Mouse (Mus musculus) neural tube, embryonic 11.5 days (tissue): Measurements from ENCODE around the gene 1700001K19Rik. TPM values are rescaled to one million over a fixed set of nuclear protein-coding genes. Genes with fewer than 3 reads are reported as not detected.
"Not testable (repeated sequence)": the region's sequence is repeated elsewhere in the genome, so short reads cannot be mapped to it uniquely, and the experiment has no call there.

Experiments
- ATAC-seq: fragments of 200-750 bp; cut with Nextera tagmentation; 2 replicates; pipeline ENCODE4 v1.8.0; 2017; ENCODE audit warnings: moderate number of reproducible peaks, mild to moderate bottlenecking, moderate TSS enrichment, moderate library complexity; ENCODE audit not compliant: insufficient read depth, low FRiP score, low TSS enrichment
- DNase-seq: peaks from one replicate; pipeline ENCODE4 v3.0.0-alpha.2; 2015; ENCODE audit warnings: low spot score
- H3K27ac ChIP-seq: fragments of 300-500 bp; sonication (generic); 2 replicates; pipeline ENCODE4 v1.5.1; 2014; ENCODE audit warnings: low read depth, mild to moderate bottlenecking, low read length
- H3K27me3 ChIP-seq: fragments of 300-500 bp; sonication (generic); 2 replicates; pipeline ENCODE4 v1.6.1; 2014; ENCODE audit warnings: mild to moderate bottlenecking, low read length, mixed read lengths; ENCODE audit not compliant: control insufficient read depth, insufficient read depth
- H3K36me3 ChIP-seq: fragments of 300-500 bp; sonication (generic); 2 replicates; pipeline ENCODE4 v1.6.1; 2014; ENCODE audit warnings: mild to moderate bottlenecking, low read length, moderate library complexity, mixed read lengths; ENCODE audit not compliant: control insufficient read depth, insufficient read depth
- H3K4me1 ChIP-seq: fragments of 300-500 bp; sonication (generic); 2 replicates; pipeline ENCODE4 v1.6.1; 2014; ENCODE audit warnings: low read length, mixed read lengths; ENCODE audit not compliant: control insufficient read depth, insufficient read depth
- H3K4me2 ChIP-seq: fragments of 300-500 bp; sonication (generic); 2 replicates; pipeline ENCODE4 v1.6.1; 2014; ENCODE audit warnings: low read depth, mild to moderate bottlenecking, moderate library complexity
- H3K4me3 ChIP-seq: fragments of 300-500 bp; sonication (generic); 2 replicates; pipeline ENCODE4 v1.5.1; 2014; ENCODE audit warnings: low read depth, low read length
- H3K9ac ChIP-seq: fragments of 300-500 bp; sonication (generic); 2 replicates; pipeline ENCODE4 v1.6.1; 2014; ENCODE audit warnings: mild to moderate bottlenecking, low read length
- H3K9me3 ChIP-seq: fragments of 300-500 bp; sonication (generic); 2 replicates; pipeline ENCODE4 v1.6.1; 2016; ENCODE audit warnings: low read length; ENCODE audit not compliant: control insufficient read depth
- WGBS: fragments of 180-500 bp; shearing (Covaris S2); extraction: QIAGEN DNeasy Blood & Tissue Kit; methylation state at CpG from one replicate; pipeline ENCODE4 v1.1.7; 2014; 5-methylcytosine and 5-hydroxymethylcytosine counted together
- polyA plus RNA-seq: library from polyadenylated mRNA; unstranded; fragments of >200 nt; fragmentation: Nextera tagmentation; extraction: Ambion mirVana; gene quantifications from 2 replicates; pipeline ENCODE4 v1.2.1, GENCODE M21; 2014

Gene 1700001K19Rik
- polyA plus RNA-seq, 1 experiment from 2014 or later = not detected

DNA sequence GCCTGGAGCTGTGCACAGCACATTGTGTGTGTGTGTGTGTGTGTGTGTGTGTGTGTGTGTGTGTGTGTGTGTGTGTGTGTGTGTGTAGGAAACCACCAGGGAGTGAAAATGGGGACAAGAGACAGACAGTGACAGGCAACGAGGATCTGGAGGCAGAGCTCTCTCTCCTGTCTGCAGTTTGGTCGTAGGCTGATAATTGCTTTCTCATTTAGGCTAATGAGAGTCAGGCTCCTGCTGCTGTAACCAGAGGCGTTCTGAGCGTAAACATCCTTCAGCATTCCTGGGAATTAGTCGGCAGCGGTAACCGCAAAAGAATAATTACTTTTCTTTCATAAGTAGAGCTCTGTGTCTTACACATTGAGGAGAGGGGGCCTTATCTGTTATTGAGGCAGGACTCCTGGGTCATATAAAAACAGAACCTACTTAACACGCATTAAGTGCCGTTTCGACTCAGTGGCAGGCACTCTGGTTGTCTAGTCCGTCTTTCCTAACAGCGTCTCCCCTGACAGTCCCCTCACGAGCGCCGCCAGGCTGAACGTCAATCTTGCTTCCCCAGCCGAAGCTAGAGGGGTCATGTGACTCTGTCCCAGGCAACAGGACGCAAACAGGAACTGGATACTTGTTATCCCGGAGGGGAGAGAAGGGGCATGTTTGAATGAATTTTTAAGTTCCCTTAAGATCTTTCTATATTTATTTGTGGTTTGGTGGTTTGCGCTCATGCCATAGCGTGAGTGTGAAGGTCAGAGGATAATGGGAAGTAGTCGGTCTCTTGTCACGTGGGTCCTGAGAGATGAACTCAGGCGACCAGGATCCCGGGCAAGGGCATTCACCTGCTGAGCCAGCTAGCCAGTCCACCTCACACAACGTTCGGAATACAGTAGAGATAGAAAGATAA lies 24.2 kb upstream of the 1700001K19Rik start:
- Histone ChIP-seq H3K4me2 (peak overlapping the region; percentile 47), H3K4me3 (peak overlapping the region; percentile 17), H3K4me1 (no peaks in the 10 kb centered on the region), H3K27ac (0 out of 2 replicates have a peak overlapping the region, but pooled peaks have one; percentile 2), H3K36me3 (no peaks in the 10 kb centered on the region), H3K27me3 (no peaks in the 10 kb centered on the region), H3K9me3 (no peaks in the 10 kb centered on the region), H3K9ac (no peak overlapping the region)
- ATAC-seq (no peak), DNase-seq (peak; percentile 66)
- 2% methylated on average over 27 of the region's 27 CpGs for WGBS

DNA sequence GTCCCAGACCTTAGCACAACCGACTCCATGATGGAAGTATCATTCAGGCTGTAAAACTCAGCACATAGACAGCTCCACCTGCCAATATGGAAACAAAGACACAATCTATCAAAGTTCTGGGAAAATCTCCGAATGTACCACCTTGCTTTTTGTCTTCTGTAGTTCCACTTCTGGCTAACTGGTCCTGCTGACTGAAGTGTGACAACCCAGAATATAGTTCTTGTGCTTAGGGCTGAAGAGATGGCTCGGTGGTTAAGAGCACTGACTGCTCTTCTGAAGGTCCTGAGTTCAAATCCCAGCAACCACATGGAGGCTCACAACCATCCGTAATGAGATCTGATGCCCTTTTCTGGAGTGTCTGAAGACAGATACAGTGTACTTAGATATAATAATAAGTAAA lies 23.0 kb upstream of the 1700001K19Rik start:
- H3K4me3 ChIP-seq, H3K4me2 ChIP-seq, H3K9me3 ChIP-seq, DNase-seq, ATAC-seq, H3K27me3 ChIP-seq, H3K9ac ChIP-seq, H3K36me3 ChIP-seq, H3K27ac ChIP-seq, H3K4me1 ChIP-seq: not testable (repeated sequence)
- 90% methylated on average over 4 of the region's 4 CpGs for WGBS

DNA sequence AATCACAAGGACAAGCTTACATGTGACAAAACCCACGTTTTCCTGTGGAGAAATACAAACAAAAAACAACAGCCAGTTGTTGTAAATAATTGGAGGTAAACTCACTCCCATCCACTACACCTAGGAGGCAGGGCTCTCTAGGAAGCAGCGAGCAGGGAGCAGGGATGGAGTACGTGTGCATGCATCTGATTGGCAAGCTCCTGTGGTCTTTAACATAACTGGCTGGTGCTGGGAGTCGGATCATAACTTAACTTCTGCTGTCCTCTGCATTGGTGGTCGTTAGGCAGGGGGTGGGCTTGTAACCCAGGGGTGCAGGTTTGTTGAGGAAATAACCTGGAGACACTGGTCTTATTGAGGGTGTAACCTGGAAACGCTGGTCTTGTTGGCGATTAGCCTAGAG lies 21.3 kb upstream of the 1700001K19Rik start:
- ATAC-seq (no peak), DNase-seq (no peak)
- H3K4me3 ChIP-seq = no peak overlapping the region
- H3K9me3 ChIP-seq = no peaks in the 10 kb centered on the region
- H3K27ac ChIP-seq = no peak overlapping the region
- H3K4me1 ChIP-seq = no peaks in the 10 kb centered on the region
- no peaks in the 10 kb centered on the region for H3K27me3 ChIP-seq
- H3K9ac ChIP-seq = no peak overlapping the region
- H3K36me3 ChIP-seq = no peaks in the 10 kb centered on the region
- H3K4me2 ChIP-seq = no peak overlapping the region
- whole genome bisulfite sequencing = 74% methylated on average over 7 of the region's 7 CpGs

DNA sequence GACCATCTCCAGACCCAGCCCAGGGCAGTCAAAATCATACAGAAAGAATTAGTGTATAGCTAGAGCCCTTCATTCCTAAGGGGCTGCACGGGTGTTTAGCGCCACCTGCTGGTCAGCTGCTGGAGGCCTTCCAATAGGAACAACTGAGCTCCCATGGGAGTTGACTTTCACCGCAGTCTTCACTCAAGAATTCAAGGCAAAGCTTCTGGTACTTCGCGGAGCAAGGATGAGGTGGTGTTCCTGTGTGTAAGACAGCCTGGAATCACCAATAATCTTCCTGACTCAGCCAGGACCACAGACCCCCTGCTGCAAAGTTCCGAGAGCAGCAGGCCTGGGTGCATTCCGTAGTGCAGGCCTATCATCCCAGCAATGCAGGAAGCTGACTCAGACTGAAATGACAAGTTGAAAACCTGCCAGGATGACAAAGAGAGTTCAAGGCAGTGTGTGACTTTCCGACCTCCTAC lies 20.6 kb upstream of the 1700001K19Rik start:
- no peak overlapping the region for H3K9ac ChIP-seq
- no peaks in the 10 kb centered on the region for H3K9me3 ChIP-seq
- no peak overlapping the region for H3K4me2 ChIP-seq
- no peak overlapping the region for H3K27ac ChIP-seq
- ATAC-seq (0 out of 2 replicates have a peak, but pooled peaks have one; percentile 51), DNase-seq (peak; percentile 89)
- no peaks in the 10 kb centered on the region for H3K27me3 ChIP-seq
- no peak overlapping the region for H3K4me3 ChIP-seq
- no peaks in the 10 kb centered on the region for H3K4me1 ChIP-seq
- 31% methylated on average over 8 of the region's 8 CpGs for WGBS
- no peaks in the 10 kb centered on the region for H3K36me3 ChIP-seq

DNA sequence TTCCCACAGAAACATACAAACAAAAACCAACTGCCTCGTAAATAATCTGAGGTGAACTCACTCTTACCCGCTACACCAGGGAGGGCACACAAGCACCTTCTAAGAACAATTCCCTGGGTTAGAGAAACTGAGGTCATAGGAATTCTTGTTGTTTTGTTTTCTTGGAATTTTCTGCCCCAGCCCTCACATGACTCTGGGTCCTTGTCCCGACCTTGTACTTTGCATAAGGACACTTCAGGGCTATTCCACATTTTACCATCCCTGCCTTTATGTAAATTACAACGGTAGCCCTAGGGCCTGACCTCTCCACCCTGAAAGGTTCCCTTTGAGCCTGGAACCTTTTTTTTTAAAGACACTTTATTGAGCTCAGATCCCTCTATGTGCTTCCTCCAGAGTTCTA lies 20.1 kb upstream of the 1700001K19Rik start, which contains the start of gene Hsp90aa1:
Hsp90aa1 (minus strand) TSS at position 173 of the 400 bp plus-strand sequence.
- H3K27ac ChIP-seq = no peak within 1 kb of the TSS
- no peak within 1 kb of the TSS for H3K4me3 ChIP-seq
- H3K36me3 ChIP-seq = no peaks in the 10 kb centered on the region
- no peak within 1 kb of the TSS for H3K4me2 ChIP-seq
- no peak within 1 kb of the TSS for H3K9ac ChIP-seq
- H3K27me3 ChIP-seq = no peaks in the 10 kb centered on the region
- no peaks in the 10 kb centered on the region for H3K4me1 ChIP-seq
- 47% methylated on average over 4 of the region's 4 CpGs for WGBS
- DNase-seq = no peak
- ATAC-seq = no peak
- no peaks in the 10 kb centered on the region for H3K9me3 ChIP-seq

DNA sequence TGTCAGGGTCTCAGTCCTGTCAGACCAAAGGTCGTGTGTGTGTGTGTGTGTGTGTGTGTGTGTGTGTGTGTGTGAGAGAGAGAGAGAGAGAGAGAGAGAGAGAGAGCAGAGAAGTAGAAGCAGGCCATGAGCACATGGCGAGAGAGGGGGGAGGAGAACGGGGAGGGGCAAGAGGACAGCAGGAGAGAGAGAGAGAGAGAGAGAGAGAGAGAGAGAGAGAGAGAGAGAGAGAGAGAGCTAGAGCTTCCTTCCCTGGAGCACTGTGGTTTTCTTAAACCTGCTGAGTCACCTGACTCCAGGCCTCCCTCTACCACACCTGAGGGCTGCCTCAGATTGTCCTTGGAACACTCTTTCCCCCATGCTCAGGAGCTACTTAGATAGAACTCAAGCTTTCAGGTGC lies 18.9 kb upstream of the 1700001K19Rik start:
- H3K27ac ChIP-seq, ATAC-seq, H3K4me3 ChIP-seq, H3K36me3 ChIP-seq, H3K4me1 ChIP-seq, DNase-seq, H3K9ac ChIP-seq, H3K4me2 ChIP-seq, H3K9me3 ChIP-seq, H3K27me3 ChIP-seq: not testable (repeated sequence)
- 42% methylated on average over 3 of the region's 3 CpGs for WGBS

DNA sequence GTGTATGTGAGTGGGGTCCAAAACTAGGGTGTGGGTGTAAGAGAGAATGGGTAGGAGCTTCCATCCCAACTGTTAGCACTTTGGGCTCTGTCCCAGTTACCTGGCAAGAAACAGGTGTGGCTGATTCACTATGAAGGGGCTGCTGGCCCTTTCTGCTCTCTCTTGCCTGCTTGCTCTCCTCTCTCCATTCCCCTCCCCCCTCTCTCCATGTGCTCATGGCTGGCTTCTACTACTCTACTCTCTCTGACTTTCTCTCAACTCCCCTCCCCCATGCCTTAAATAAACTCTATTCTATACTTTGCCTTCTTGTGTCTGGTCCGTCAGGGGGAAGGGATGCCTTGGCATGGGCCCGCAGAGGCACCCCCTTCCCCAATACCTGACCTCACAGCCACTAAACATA lies 18.3 kb upstream of the 1700001K19Rik start:
- Histone ChIP-seq H3K4me3 (no peak overlapping the region), H3K4me1 (peaks cover 6% of the 10 kb centered on the region; the same call in 1 of the 2 replicates), H3K36me3 (no peaks in the 10 kb centered on the region), H3K4me2 (no peak overlapping the region), H3K27me3 (no peaks in the 10 kb centered on the region), H3K9me3 (no peaks in the 10 kb centered on the region), H3K27ac (no peak overlapping the region), H3K9ac (no peak overlapping the region)
- DNase-seq (no peak), ATAC-seq (no peak)
- 63% methylated on average over 2 of the region's 2 CpGs for WGBS

DNA sequence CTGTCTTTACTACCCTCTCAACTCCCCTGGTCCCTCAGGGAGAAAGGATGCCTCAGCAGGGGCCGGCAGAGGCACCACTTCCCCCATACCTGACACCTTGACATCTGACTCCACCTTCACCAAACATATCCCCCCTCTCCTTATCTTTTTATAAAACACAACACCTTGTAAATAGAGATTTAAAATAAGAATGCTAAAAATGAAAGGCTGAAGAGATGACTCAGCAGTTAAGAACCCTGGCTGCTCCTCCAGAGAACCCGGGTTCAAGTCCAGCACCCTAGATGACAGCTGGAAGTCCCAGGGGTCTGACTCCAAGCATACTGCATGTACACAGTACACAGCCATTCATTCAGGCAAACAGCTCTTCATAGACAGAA lies 16.7 kb upstream of the 1700001K19Rik start:
- DNase-seq (peak; percentile 3), ATAC-seq (no peak)
- H3K9me3 ChIP-seq = no peaks in the 10 kb centered on the region
- H3K4me1 ChIP-seq = peaks cover 12% of the 10 kb centered on the region; the same call in 1 of the 2 replicates
- no peaks in the 10 kb centered on the region for H3K36me3 ChIP-seq
- H3K9ac ChIP-seq = no peak overlapping the region
- no peak overlapping the region for H3K27ac ChIP-seq
- no peak overlapping the region for H3K4me3 ChIP-seq
- no peaks in the 10 kb centered on the region for H3K27me3 ChIP-seq
- WGBS = 51% methylated on average over 2 of the region's 2 CpGs
- no peak overlapping the region for H3K4me2 ChIP-seq
